Mouse (Mus musculus) forebrain, embryonic 13.5 days (tissue): ENCODE results near the gene H2al1e. TPM values are rescaled to one million over a fixed set of nuclear protein-coding genes. Genes with fewer than 3 reads are reported as not detected.
"Not testable (repeated sequence)": the region's sequence is repeated elsewhere in the genome, so short reads cannot be mapped to it uniquely, and the experiment has no call there.

Experiments
- ATAC-seq: fragments of 200-750 bp; cut with Nextera tagmentation; 2 replicates; pipeline ENCODE4 v1.8.0; 2017
- H3K27ac ChIP-seq: fragments of 300-500 bp; sonication (generic); 2 replicates; pipeline ENCODE4 v1.5.1; 2015; ENCODE audit warnings: inconsistent platforms, mild to moderate bottlenecking, moderate library complexity
- H3K27me3 ChIP-seq: fragments of 300-500 bp; sonication (generic); 2 replicates; pipeline ENCODE4 v1.6.1; 2015; ENCODE audit warnings: mild to moderate bottlenecking, inconsistent platforms
- H3K36me3 ChIP-seq: fragments of 300-500 bp; sonication (generic); 2 replicates; pipeline ENCODE4 v1.6.1; 2015; ENCODE audit warnings: mild to moderate bottlenecking, inconsistent platforms; ENCODE audit not compliant: poor library complexity, severe bottlenecking
- H3K4me1 ChIP-seq: fragments of 300-500 bp; sonication (generic); 2 replicates; pipeline ENCODE4 v1.6.1; 2015; ENCODE audit warnings: inconsistent platforms
- H3K4me2 ChIP-seq: fragments of 300-500 bp; sonication (generic); 2 replicates; pipeline ENCODE4 v1.6.1; 2015; ENCODE audit warnings: inconsistent platforms, mild to moderate bottlenecking, moderate library complexity
- H3K4me3 ChIP-seq: fragments of 300-500 bp; sonication (generic); 2 replicates; pipeline ENCODE4 v1.5.1; 2015; ENCODE audit warnings: mild to moderate bottlenecking, inconsistent platforms
- H3K9ac ChIP-seq: fragments of 300-500 bp; sonication (generic); 2 replicates; pipeline ENCODE4 v1.6.1; 2015; ENCODE audit warnings: mild to moderate bottlenecking, inconsistent platforms
- H3K9me3 ChIP-seq: fragments of 300-500 bp; sonication (generic); replicated peaks from 2 replicates; pipeline ENCODE4 v1.6.1; 2016; ENCODE audit warnings: inconsistent platforms
- WGBS: fragments of 180-500 bp; shearing (Covaris S2); methylation state at CpG from one replicate; pipeline ENCODE4 v1.1.7; 2015; 5-methylcytosine and 5-hydroxymethylcytosine counted together
- polyA plus RNA-seq: library from polyadenylated mRNA; unstranded; fragments of >200 nt; fragmentation: Nextera tagmentation; extraction: Ambion mirVana; gene quantifications from 2 replicates; pipeline ENCODE4 v1.2.1, GENCODE M21; 2015

Gene H2al1e
- polyA plus RNA-seq: not detected in 2 replicates

GRCm38 (mm10) chrX:11311634-11312033 lies at the start of gene H2al1e:
TSS of gene H2al1e (plus strand) at chrX:11311934.
- not testable (repeated sequence) for H3K27me3 ChIP-seq, H3K36me3 ChIP-seq, ATAC-seq, H3K27ac ChIP-seq, H3K4me1 ChIP-seq, H3K9me3 ChIP-seq, H3K9ac ChIP-seq, H3K4me3 ChIP-seq, H3K4me2 ChIP-seq
- WGBS: no CpG with 5 or more reads among the region's 3 CpGs

GRCm38 (mm10) chrX:11264918-11265317 lies 46.8 kb upstream of the H2al1e start:
- no peaks in the 10 kb centered on the region for H3K9me3 ChIP-seq
- H3K27me3 ChIP-seq: no peaks in the 10 kb centered on the region
- no peak for ATAC-seq
- 80% methylated on average over 8 of the region's 8 CpGs for whole genome bisulfite sequencing
- H3K4me1 ChIP-seq: 0 out of 2 replicates have a peak, but pooled peaks cover 4% of the 10 kb centered on the region
- H3K4me2 ChIP-seq: no peak overlapping the region
- no peak overlapping the region for H3K27ac ChIP-seq
- no peak overlapping the region for H3K4me3 ChIP-seq
- no peak overlapping the region for H3K9ac ChIP-seq
- H3K36me3 ChIP-seq: no peaks in the 10 kb centered on the region

GRCm38 (mm10) chrX:11267791-11268190 lies 43.9 kb upstream of the H2al1e start:
- Histone ChIP-seq H3K36me3 (no peaks in the 10 kb centered on the region), H3K4me3 (no peak overlapping the region), H3K9me3 (no peaks in the 10 kb centered on the region), H3K9ac (no peak overlapping the region), H3K27me3 (no peaks in the 10 kb centered on the region), H3K4me1 (0 out of 2 replicates have a peak, but pooled peaks cover 4% of the 10 kb centered on the region), H3K4me2 (no peak overlapping the region), H3K27ac (no peak overlapping the region)
- ATAC-seq: no peak
- 58% methylated on average over 7 of the region's 7 CpGs for WGBS

GRCm38 (mm10) chrX:11269074-11269473 lies 42.7 kb upstream of the H2al1e start:
- H3K4me2 ChIP-seq: no peak overlapping the region
- H3K27me3 ChIP-seq: no peaks in the 10 kb centered on the region
- no peak overlapping the region for H3K9ac ChIP-seq
- no peaks in the 10 kb centered on the region for H3K9me3 ChIP-seq
- 90% methylated on average over 3 of the region's 3 CpGs for WGBS
- H3K4me1 ChIP-seq: 0 out of 2 replicates have a peak, but pooled peaks cover 4% of the 10 kb centered on the region
- no peak overlapping the region for H3K4me3 ChIP-seq
- no peak overlapping the region for H3K27ac ChIP-seq
- H3K36me3 ChIP-seq: no peaks in the 10 kb centered on the region
- peak; percentile 50; the same call in 1 of the 2 replicates for ATAC-seq

- Histone ChIP-seq H3K4me1 (no peaks in the 10 kb centered on the region), H3K9me3 (no peaks in the 10 kb centered on the region), H3K4me2 (no peak overlapping the region), H3K36me3 (no peaks in the 10 kb centered on the region), H3K4me3 (no peak overlapping the region), H3K27ac (no peak overlapping the region), H3K27me3 (no peaks in the 10 kb centered on the region), H3K9ac (no peak overlapping the region)
- 88% methylated on average over 3 of the region's 3 CpGs for WGBS
- ATAC-seq: no peak
Measured at GRCm38 (mm10) chrX:11273190-11273589, 38.5 kb upstream of the H2al1e start.

- no peak overlapping the region for H3K9ac ChIP-seq
- H3K27ac ChIP-seq: no peak overlapping the region
- no peaks in the 10 kb centered on the region for H3K4me1 ChIP-seq
- H3K27me3 ChIP-seq: no peaks in the 10 kb centered on the region; the same call in 1 of the 2 replicates
- no peak overlapping the region for H3K4me2 ChIP-seq
- no peak overlapping the region for H3K4me3 ChIP-seq
- ATAC-seq: no peak
- 75% methylated on average over 6 of the region's 6 CpGs for WGBS
- H3K9me3 ChIP-seq: no peaks in the 10 kb centered on the region
- H3K36me3 ChIP-seq: no peaks in the 10 kb centered on the region
Measured at GRCm38 (mm10) chrX:11277083-11277482, 34.7 kb upstream of the H2al1e start.

- Histone ChIP-seq H3K4me3 (no peak overlapping the region), H3K9me3 (no peaks in the 10 kb centered on the region), H3K27me3 (no peaks in the 10 kb centered on the region; the same call in 1 of the 2 replicates), H3K4me1 (no peaks in the 10 kb centered on the region), H3K9ac (no peak overlapping the region), H3K4me2 (no peak overlapping the region), H3K36me3 (no peaks in the 10 kb centered on the region), H3K27ac (no peak overlapping the region)
- 79% methylated on average over 2 of the region's 2 CpGs for WGBS
- ATAC-seq: no peak
Measured at GRCm38 (mm10) chrX:11280741-11281140, 31.0 kb upstream of the H2al1e start.

GRCm38 (mm10) chrX:11288306-11288882 lies 23.3 kb upstream of the H2al1e start:
- H3K27me3 ChIP-seq: no peaks in the 10 kb centered on the region
- no peaks in the 10 kb centered on the region for H3K9me3 ChIP-seq
- H3K4me3 ChIP-seq: no peak overlapping the region
- no peak overlapping the region for H3K4me2 ChIP-seq
- no peaks in the 10 kb centered on the region for H3K36me3 ChIP-seq
- ATAC-seq: no peak
- no peaks in the 10 kb centered on the region for H3K4me1 ChIP-seq
- 75% methylated on average over 14 of the region's 14 CpGs for WGBS
- no peak overlapping the region for H3K9ac ChIP-seq
- no peak overlapping the region for H3K27ac ChIP-seq

- no peak overlapping the region for H3K9ac ChIP-seq
- H3K27ac ChIP-seq: no peak overlapping the region
- H3K4me1 ChIP-seq: no peaks in the 10 kb centered on the region
- H3K36me3 ChIP-seq: no peaks in the 10 kb centered on the region
- 38% methylated on average over 4 of the region's 4 CpGs for WGBS
- H3K9me3 ChIP-seq: no peaks in the 10 kb centered on the region
- H3K4me2 ChIP-seq: no peak overlapping the region
- no peaks in the 10 kb centered on the region for H3K27me3 ChIP-seq
- no peak for ATAC-seq
- H3K4me3 ChIP-seq: no peak overlapping the region
Measured at GRCm38 (mm10) chrX:11289244-11289643, 22.5 kb upstream of the H2al1e start.

GRCm38 (mm10) chrX:11298957-11299356 lies 12.8 kb upstream of the H2al1e start, which contains the start of gene H2al1a:
TSS of gene H2al1a (plus strand) at chrX:11299257.
- H3K4me3 ChIP-seq, H3K27ac ChIP-seq, H3K4me1 ChIP-seq, H3K36me3 ChIP-seq, ATAC-seq, H3K4me2 ChIP-seq, H3K9me3 ChIP-seq, H3K27me3 ChIP-seq, H3K9ac ChIP-seq: not testable (repeated sequence)
- WGBS: no CpG with 5 or more reads among the region's 3 CpGs

- not testable (repeated sequence) for H3K4me1 ChIP-seq, H3K36me3 ChIP-seq, H3K9ac ChIP-seq, ATAC-seq, H3K4me2 ChIP-seq, H3K27me3 ChIP-seq, H3K4me3 ChIP-seq, H3K27ac ChIP-seq, H3K9me3 ChIP-seq
- 90% methylated on average over 1 of the region's 3 CpGs for whole genome bisulfite sequencing
Measured at GRCm38 (mm10) chrX:11302132-11302531, 9.6 kb upstream of the H2al1e start, which contains the start of gene H2al1b. TSS of gene H2al1b (plus strand) at chrX:11302432.

- H3K4me3 ChIP-seq, H3K9me3 ChIP-seq, ATAC-seq, H3K9ac ChIP-seq, H3K27ac ChIP-seq, H3K4me2 ChIP-seq, H3K36me3 ChIP-seq, H3K27me3 ChIP-seq, H3K4me1 ChIP-seq: not testable (repeated sequence)
- WGBS: 82% methylated on average over 1 of the region's 6 CpGs
Measured at GRCm38 (mm10) chrX:11305355-11305754, 6.4 kb upstream of the H2al1e start, which contains the start of gene H2al1c. TSS of gene H2al1c (plus strand) at chrX:11305655.

- not testable (repeated sequence) for H3K9me3 ChIP-seq, H3K27ac ChIP-seq, H3K4me2 ChIP-seq, ATAC-seq, H3K9ac ChIP-seq, H3K4me1 ChIP-seq, H3K27me3 ChIP-seq, H3K36me3 ChIP-seq, H3K4me3 ChIP-seq
- no CpG with 5 or more reads among the region's 6 CpGs for WGBS
Measured at GRCm38 (mm10) chrX:11308524-11308923, 3.2 kb upstream of the H2al1e start, which contains the start of gene H2al1d. TSS of gene H2al1d (plus strand) at chrX:11308824.
